ENCODE assay signal across 8 mouse cellular contexts in genomic region chr11:116493795-116494252, GRCm38 (mm10). TPM values are rescaled to one million over a fixed set of nuclear protein-coding genes. Genes with fewer than 3 reads are reported as not detected.
DNase-seq lines count a peak whose midpoint lies in the region; ATAC-seq and TF ChIP-seq lines count a peak whose summit lies in the region.

Gene Prpsap1 (minus strand): TSS chr11:116494202.

- peak; percentile 94 for TF ChIP-seq CTCF in ES-Bruce4 (IDR thresholded peaks at IDR 0.05; ENCODE audit: low read depth, low read length)

- no peaks in the 10 kb centered on the region for H3K4me1 ChIP-seq in ES-Bruce4 (ENCODE audit: control insufficient read depth, insufficient read depth, low read length)
- H3K4me1 ChIP-seq in forebrain, embryonic 12.5 days: peaks cover 16% of the 10 kb centered on the region

- DNase-seq in adrenal gland, adult 2 months: peak; percentile 63
- DNase-seq in heart, postnatal 36 days: peak; percentile 56 to 63
- no peak for DNase-seq in layer of hippocampus, postnatal 14 days (ENCODE audit: low spot score in 2 of 2)
- DNase-seq in lung, postnatal 25 days (ENCODE audit: low spot score): peak; percentile 61
- DNase-seq in retina, embryonic 14.5 days (ENCODE audit: low spot score): peak; percentile 88
- no peak for DNase-seq in right cerebral cortex, postnatal 14 days

- no peak within 1 kb of the TSS for H3K9ac ChIP-seq in ES-Bruce4 (ENCODE audit: low read depth, poor library complexity, severe bottlenecking)
- H3K9ac ChIP-seq in forebrain, embryonic 12.5 days: no peak within 1 kb of the TSS

- 22% methylated on average over 4 of the region's 4 CpGs for WGBS in forebrain, embryonic 12.5 days

- no peak within 1 kb of the TSS for H3K27ac ChIP-seq in ES-Bruce4 (ENCODE audit: insufficient read depth, low read length)
- H3K27ac ChIP-seq in forebrain, embryonic 12.5 days: no peak within 1 kb of the TSS

- TF ChIP-seq EP300 in ES-Bruce4 (IDR thresholded peaks at IDR 0.05; ENCODE audit: insufficient read depth, low read depth, low read length): no peak

- no peak for ATAC-seq in forebrain, embryonic 12.5 days (ENCODE audit: low FRiP score)

- no peaks in the 10 kb centered on the region for H3K36me3 ChIP-seq in ES-Bruce4 (ENCODE audit: control insufficient read depth, insufficient read depth, low read length, poor library complexity, severe bottlenecking)
- no peaks in the 10 kb centered on the region for H3K36me3 ChIP-seq in forebrain, embryonic 12.5 days (replicated peaks)

- no peaks in the 10 kb centered on the region for H3K27me3 ChIP-seq in ES-Bruce4 (ENCODE audit: control insufficient read depth, insufficient read depth, low read length, poor library complexity, severe bottlenecking)
- H3K27me3 ChIP-seq in forebrain, embryonic 12.5 days: 0 out of 2 replicates have a peak, but pooled peaks cover 4% of the 10 kb centered on the region

- no peak for TF ChIP-seq POLR2A in ES-Bruce4 (IDR thresholded peaks at IDR 0.05; ENCODE audit: insufficient read depth, low read length)

- intact Hi-C loops in heart, postnatal 36 days (cut with DNase I): no loop called here

- no peak within 1 kb of the TSS for H3K4me3 ChIP-seq in ES-Bruce4 (ENCODE audit: low read depth, low read length)
- no peak within 1 kb of the TSS for H3K4me3 ChIP-seq in forebrain, embryonic 12.5 days (replicated peaks)

- no peak within 1 kb of the TSS for H3K4me2 ChIP-seq in forebrain, embryonic 12.5 days

- H3K9me3 ChIP-seq in ES-Bruce4 (replicated peaks; ENCODE audit: control insufficient read depth, insufficient read depth, low read length, poor library complexity, severe bottlenecking): no peaks in the 10 kb centered on the region
- H3K9me3 ChIP-seq in forebrain, embryonic 12.5 days: no peaks in the 10 kb centered on the region

RNA-seq across cellular contexts. Expression of gene Prpsap1, which starts in this region (rescaled TPM):
- 116 and 120 TPM in 2 replicates for polyA plus RNA-seq in ES-Bruce4 (2011; ENCODE audit: insufficient read depth, insufficient read length, low read depth, missing spikeins)
- total RNA-seq in adrenal gland, adult 2 months (2021): 10 to 100 TPM; 76.0 to 85.0 TPM
- 223 and 257 TPM in 2 replicates for polyA plus RNA-seq in adrenal gland, adult 2 months (2012; rRNA removed)
- 174 and 176 TPM in 2 replicates for polyA plus RNA-seq in forebrain, embryonic 12.5 days (2016; fragmentation: Nextera tagmentation; extraction: Ambion mirVana)
- total RNA-seq in heart, postnatal 36 days (2021): 10 to 100 TPM; 30.9 to 34.6 TPM
- 10 to 100 TPM; 86.1 to 90.6 TPM for total RNA-seq in layer of hippocampus, postnatal 14 days (2021)

Comparison
In these comparisons a context has a peak if more than half of its experiments do, and no peak if none do; other contexts are left out.
1. DNase-seq: peak in adrenal gland, adult 2 months (single experiment), heart, postnatal 36 days (2 of 2), lung, postnatal 25 days (single experiment) and retina, embryonic 14.5 days (single experiment); none in layer of hippocampus, postnatal 14 days (0 of 2) and right cerebral cortex, postnatal 14 days (single experiment).